Mouse (Mus musculus) E14TG2a.4 (cell line): ENCODE measurements around the gene Rem2.

Source experiments
- CTCF ChIP-seq: conservative IDR thresholded peaks from 2 replicates; pipeline ENCODE4 v1.5.1; 2014; ENCODE audit warnings: low read length
- NANOG ChIP-seq: IDR thresholded peaks from 2 replicates; pipeline ENCODE4 v1.6.1; 2014; ENCODE audit warnings: borderline replicate concordance, low read length, mixed read lengths
- POU5F1 ChIP-seq: IDR thresholded peaks from 2 replicates; pipeline ENCODE4 v1.6.1; 2014; ENCODE audit warnings: low read length, borderline replicate concordance

DNA sequence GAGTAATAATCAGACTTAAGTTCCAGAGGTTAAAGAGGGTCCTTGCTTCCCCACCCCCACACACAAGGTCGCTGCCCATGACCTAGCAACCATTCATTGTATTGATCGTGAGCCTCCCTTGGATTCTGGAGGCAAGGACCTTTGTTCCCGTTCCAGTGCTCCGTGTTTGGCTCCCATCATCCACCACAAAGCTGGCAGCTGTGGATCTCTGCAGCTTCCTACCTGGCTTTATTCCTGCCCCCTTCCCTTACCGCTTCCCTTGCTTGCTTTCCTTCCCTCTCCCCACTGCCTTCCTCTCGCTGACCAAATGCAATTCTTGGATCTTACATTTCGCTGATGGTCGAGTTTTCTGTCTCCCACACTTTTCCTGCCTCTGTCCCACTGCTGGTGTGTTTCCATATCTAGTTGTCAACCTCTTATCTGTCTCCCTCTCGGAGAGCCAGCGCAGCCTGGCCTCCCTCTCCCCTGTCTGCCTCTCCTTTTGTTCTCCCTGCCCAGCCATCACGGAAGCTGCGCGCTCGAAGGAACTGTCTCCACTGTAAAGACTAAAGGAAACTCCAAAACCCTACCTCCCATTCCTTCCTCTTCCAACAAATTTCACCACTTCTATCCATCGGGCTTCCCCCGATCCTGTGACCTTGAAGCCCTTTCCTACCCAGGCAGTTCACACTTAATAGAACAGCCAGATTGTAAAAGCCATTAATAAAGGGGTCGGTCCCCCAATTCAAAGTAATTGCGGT lies 45.3 kb upstream of the Rem2 start:
- TF ChIP-seq CTCF, result no peak
- TF ChIP-seq POU5F1, result no peak
- TF ChIP-seq NANOG, result no peak
